Mouse (Mus musculus): ENCODE measurements around the gene Gphb5.

DNA sequence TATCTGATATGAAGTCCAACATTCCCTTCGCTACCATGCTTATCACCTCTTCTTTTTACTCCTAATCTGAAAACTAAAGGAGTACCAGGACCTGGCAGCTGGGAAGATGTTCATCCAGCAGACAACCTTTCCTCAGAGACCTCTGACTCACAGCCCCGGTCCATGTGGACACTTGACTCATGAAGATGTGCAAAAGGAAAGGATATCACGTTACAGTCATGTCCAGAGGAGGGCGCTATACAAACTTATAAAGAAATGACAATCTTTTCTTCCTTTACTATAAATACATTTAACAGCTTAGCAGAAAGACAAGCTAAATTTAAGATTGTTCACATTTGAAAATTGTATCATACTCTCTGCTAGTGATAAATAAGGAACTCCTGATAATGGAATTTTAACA, 36.4 kb upstream of the Gphb5 start:
- no peak for TF ChIP-seq CTCF (IDR thresholded peaks at IDR 0.05; ENCODE audit: control insufficient read depth, insufficient read depth, insufficient replicate concordance, low read depth, low read length)
- TF ChIP-seq POLR2A (IDR thresholded peaks at IDR 0.05; ENCODE audit: control insufficient read depth, low read depth, low read length) = no peak

Data from testis, adult 2 months (tissue).